ENCODE assay signal across 10 mouse cellular contexts in genomic region chr13:51970051-51970450, GRCm38 (mm10).
DNase-seq lines count a peak whose midpoint lies in the region; ATAC-seq and TF ChIP-seq lines count a peak whose summit lies in the region.
"Had no signal": no experiment of that assay in that cellular context is flagged by ENCODE, and none has a peak within 500 bp of the region (broad histone marks: within the 10 kb centered on the region; RNA-seq: fewer than 3 reads in every experiment).

No protein-coding gene starts in this region.

- no peaks in the 10 kb centered on the region for H3K9me3 ChIP-seq in heart, embryonic 16.5 days (replicated peaks; ENCODE audit: control insufficient read depth, low read length)
- no peaks in the 10 kb centered on the region for H3K9me3 ChIP-seq in intestine, embryonic 16.5 days (ENCODE audit: control insufficient read depth, low read length)
- H3K9me3 ChIP-seq: heart, embryonic 15.5 days; liver, embryonic 13.5 days had no signal

- H3K4me3 ChIP-seq in heart, embryonic 16.5 days (ENCODE audit: low read length) = no peak overlapping the region
- no peak overlapping the region for H3K4me3 ChIP-seq in intestine, embryonic 16.5 days (ENCODE audit: low read length)
- no peak overlapping the region for H3K4me3 ChIP-seq in cerebellum, adult 2 months (replicated peaks; ENCODE audit: insufficient read depth, low read depth, low read length)
- H3K4me3 ChIP-seq: heart, embryonic 15.5 days; liver, embryonic 13.5 days had no signal

- no peaks in the 10 kb centered on the region for H3K36me3 ChIP-seq in heart, embryonic 16.5 days (ENCODE audit: control insufficient read depth, insufficient read depth)
- no peaks in the 10 kb centered on the region for H3K36me3 ChIP-seq in intestine, embryonic 16.5 days (ENCODE audit: control insufficient read depth, insufficient read depth, low read length)
- H3K36me3 ChIP-seq: heart, embryonic 15.5 days; liver, embryonic 13.5 days had no signal

- ATAC-seq in heart, embryonic 16.5 days (replicated peaks; ENCODE audit: extremely low read depth, insufficient read depth, low FRiP score) = peak; percentile 54; the same call in 1 of the 2 replicates
- ATAC-seq in intestine, embryonic 16.5 days = 0 out of 2 replicates have a peak, but pooled peaks have one; percentile 36
- no peak for ATAC-seq in cerebellum, adult (ENCODE audit: insufficient number of reproducible peaks, low FRiP score, low TSS enrichment)

- WGBS in heart, embryonic 16.5 days = 64% methylated on average over 11 of the region's 11 CpGs
- WGBS in intestine, embryonic 16.5 days = 63% methylated on average over 11 of the region's 11 CpGs
- WGBS in cerebellum, adult 2 months = 92% methylated on average over 11 of the region's 11 CpGs

- no peak overlapping the region for H3K27ac ChIP-seq in heart, embryonic 16.5 days (ENCODE audit: low read length)
- no peak overlapping the region for H3K27ac ChIP-seq in intestine, embryonic 16.5 days (ENCODE audit: low read length)
- H3K27ac ChIP-seq in cerebellum, adult 2 months (ENCODE audit: insufficient read depth, low read length) = no peak overlapping the region
- H3K27ac ChIP-seq: heart, embryonic 15.5 days; liver, embryonic 13.5 days had no signal

- no peak for TF ChIP-seq CTCF in cerebellum, adult 2 months (IDR thresholded peaks at IDR 0.05; ENCODE audit: borderline replicate concordance, insufficient read depth, low read depth, low read length)

- no peaks in the 10 kb centered on the region for H3K27me3 ChIP-seq in heart, embryonic 16.5 days (ENCODE audit: control insufficient read depth, insufficient read depth, low read length)
- no peaks in the 10 kb centered on the region for H3K27me3 ChIP-seq in intestine, embryonic 16.5 days (replicated peaks; ENCODE audit: control insufficient read depth, insufficient read depth, low read length)
- no peaks in the 10 kb centered on the region for H3K27me3 ChIP-seq in cerebellum, adult 2 months (ENCODE audit: control insufficient read depth, insufficient read depth, low read length)
- H3K27me3 ChIP-seq: heart, embryonic 15.5 days; liver, embryonic 13.5 days had no signal

- H3K4me1 ChIP-seq in heart, embryonic 16.5 days (ENCODE audit: control insufficient read depth, insufficient read depth, low read length) = peaks cover 33% of the 10 kb centered on the region
- peaks cover 32% of the 10 kb centered on the region for H3K4me1 ChIP-seq in intestine, embryonic 16.5 days (ENCODE audit: control insufficient read depth, insufficient read depth, low read length)
- 0 out of 2 replicates have a peak, but pooled peaks cover under 1% of the 10 kb centered on the region for H3K4me1 ChIP-seq in cerebellum, adult 2 months (ENCODE audit: control insufficient read depth, insufficient read depth, low read length)

- no peak overlapping the region for H3K9ac ChIP-seq in heart, embryonic 16.5 days (ENCODE audit: low read length)
- no peak overlapping the region for H3K9ac ChIP-seq in intestine, embryonic 16.5 days (ENCODE audit: low read depth, low read length)
- H3K9ac ChIP-seq: heart, embryonic 15.5 days; liver, embryonic 13.5 days had no signal

- H3K4me2 ChIP-seq in heart, embryonic 16.5 days (ENCODE audit: low read depth, low read length) = no peak overlapping the region
- H3K4me2 ChIP-seq in intestine, embryonic 16.5 days (ENCODE audit: low read depth, low read length) = no peak overlapping the region
- H3K4me2 ChIP-seq: heart, embryonic 15.5 days; liver, embryonic 13.5 days had no signal

- no peak for DNase-seq in heart, postnatal 4 days
- DNase-seq in urinary bladder, postnatal 25 days (ENCODE audit: low spot score) = peak; percentile 46
- no peak for DNase-seq in urinary bladder, postnatal 10 days (ENCODE audit: low spot score)
- DNase-seq in cerebellum, adult 2 months = no peak
- no peak for DNase-seq in embryo, embryonic 9.5 days (ENCODE audit: extremely low spot score)
- DNase-seq: liver, embryonic 13.5 days had no signal

- TF ChIP-seq POLR2A in cerebellum, adult 2 months (IDR thresholded peaks at IDR 0.05; ENCODE audit: borderline replicate concordance, insufficient read depth, low read length) = no peak
